Mouse (Mus musculus) E14TG2a.4 (cell line): Measurements from ENCODE around the gene Unc5c.

Experiments
- H3K27me3 ChIP-seq: 2 replicates; pipeline ENCODE4 v1.6.1; 2014; ENCODE audit warnings: low read length, control low read depth; ENCODE audit not compliant: insufficient read depth
- H3K36me3 ChIP-seq: 2 replicates; pipeline ENCODE4 v1.6.1; 2014; ENCODE audit warnings: low read length, control low read depth; ENCODE audit not compliant: insufficient read depth
- H3K4me1 ChIP-seq: replicated peaks from 2 replicates; pipeline ENCODE4 v1.6.1; 2014; ENCODE audit warnings: low read depth, low read length, control low read depth
- H3K4me3 ChIP-seq: replicated peaks from 2 replicates; pipeline ENCODE4 v1.5.1; 2014; ENCODE audit warnings: mild to moderate bottlenecking, low read length
- H3K9me3 ChIP-seq: 2 replicates; pipeline ENCODE4 v1.6.1; 2014; ENCODE audit warnings: low read length, control low read depth
- CTCF ChIP-seq: conservative IDR thresholded peaks from 2 replicates; pipeline ENCODE4 v1.5.1; 2014; ENCODE audit warnings: low read length
- NANOG ChIP-seq: IDR thresholded peaks from 2 replicates; pipeline ENCODE4 v1.6.1; 2014; ENCODE audit warnings: borderline replicate concordance, low read length, mixed read lengths
- POU5F1 ChIP-seq: IDR thresholded peaks from 2 replicates; pipeline ENCODE4 v1.6.1; 2014; ENCODE audit warnings: low read length, borderline replicate concordance

Gene Unc5c

DNA sequence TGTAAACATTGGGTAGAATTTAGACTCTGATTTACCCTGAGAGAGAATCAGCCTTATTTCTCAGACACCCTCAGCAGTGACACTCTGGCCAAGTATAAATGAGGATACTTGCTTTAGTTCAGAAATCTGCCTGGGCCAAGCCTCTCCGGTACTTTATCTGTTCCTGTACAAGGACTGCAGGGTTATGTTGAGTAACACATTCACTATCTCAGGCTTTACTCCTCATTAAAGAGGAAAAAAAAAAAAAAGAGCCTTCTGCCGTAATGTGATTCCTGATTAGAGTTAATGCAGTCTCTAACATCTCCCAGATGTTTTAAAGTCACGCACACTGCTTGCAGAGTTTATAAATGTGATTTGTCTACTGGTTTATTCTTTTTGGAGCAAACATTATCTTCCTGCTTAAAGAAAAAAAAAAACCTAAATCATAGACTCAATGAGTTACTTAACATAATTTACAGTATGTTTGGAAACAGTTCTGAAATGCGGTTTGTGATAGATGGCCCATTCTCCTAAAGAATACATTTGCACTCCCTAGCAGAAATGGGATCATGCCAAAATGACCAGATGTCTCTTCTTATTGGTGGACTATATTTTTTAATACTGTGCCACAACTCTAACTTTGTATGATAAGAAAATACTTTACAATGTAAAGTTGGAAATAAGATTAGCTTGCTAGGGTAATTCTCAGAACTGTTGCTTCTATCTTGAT lies 33.5 kb downstream of the Unc5c start:
- no peak overlapping the region for H3K4me3 ChIP-seq
- H3K27me3 ChIP-seq, result no peaks in the 10 kb centered on the region
- H3K9me3 ChIP-seq, result no peaks in the 10 kb centered on the region
- H3K4me1 ChIP-seq, result no peaks in the 10 kb centered on the region
- TF ChIP-seq CTCF, result no peak
- TF ChIP-seq POU5F1, result no peak
- TF ChIP-seq NANOG, result no peak
- H3K36me3 ChIP-seq, result no peaks in the 10 kb centered on the region

- no peaks in the 10 kb centered on the region for H3K9me3 ChIP-seq
- no peaks in the 10 kb centered on the region for H3K4me1 ChIP-seq
- no peaks in the 10 kb centered on the region for H3K36me3 ChIP-seq
- H3K4me3 ChIP-seq, result no peak overlapping the region
- H3K27me3 ChIP-seq, result no peaks in the 10 kb centered on the region
- TF ChIP-seq CTCF, result no peak
- no peak for TF ChIP-seq POU5F1
- no peak for TF ChIP-seq NANOG
These were observed 37.0 kb downstream of the Unc5c start for GRCm38 (mm10) chr3:141501845-141502505.

DNA sequence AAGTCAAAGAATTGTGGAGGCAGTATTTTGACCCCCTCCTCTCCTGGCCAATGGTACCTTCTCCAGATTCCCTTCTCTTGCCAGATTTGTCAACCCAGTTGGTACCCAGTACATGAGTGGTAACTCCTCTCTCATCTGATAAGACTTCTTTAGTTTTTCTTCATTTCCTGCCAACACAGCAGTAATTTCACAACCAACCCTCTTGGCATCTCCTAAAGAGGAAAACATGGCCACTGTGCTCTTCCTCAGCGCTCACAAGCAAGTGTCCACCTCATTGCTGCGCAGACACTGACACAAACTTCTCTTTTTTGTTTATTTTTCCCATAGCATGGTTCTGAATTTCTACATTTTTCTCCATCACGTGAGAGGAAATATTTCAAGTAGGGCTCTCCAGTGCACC lies 38.3 kb downstream of the Unc5c start:
- H3K27me3 ChIP-seq, result no peaks in the 10 kb centered on the region
- no peak overlapping the region for H3K4me3 ChIP-seq
- no peaks in the 10 kb centered on the region for H3K36me3 ChIP-seq
- H3K9me3 ChIP-seq, result no peaks in the 10 kb centered on the region
- H3K4me1 ChIP-seq, result no peaks in the 10 kb centered on the region
- TF ChIP-seq NANOG (no peak), CTCF (no peak), POU5F1 (no peak)

DNA sequence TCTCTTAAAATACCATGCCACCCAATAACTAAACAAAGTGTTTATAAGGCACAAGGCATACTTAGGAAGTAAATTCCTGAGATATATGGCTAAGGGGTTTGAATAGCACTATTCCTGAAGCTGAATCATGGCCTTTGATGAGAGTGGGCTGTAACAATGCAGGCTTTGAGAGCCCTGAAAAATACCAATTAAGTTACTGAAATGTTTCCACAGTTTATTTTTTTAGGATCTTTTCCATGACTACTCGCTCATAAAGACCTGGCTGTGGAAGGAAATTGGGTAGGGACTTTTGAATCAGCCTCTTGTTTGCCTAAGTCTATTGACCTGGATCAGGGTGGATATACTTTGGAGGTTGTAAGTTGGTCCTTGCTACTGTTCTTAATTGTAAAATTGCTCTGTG lies 44.8 kb downstream of the Unc5c start:
- no peak overlapping the region for H3K4me3 ChIP-seq
- H3K9me3 ChIP-seq, result no peaks in the 10 kb centered on the region
- TF ChIP-seq NANOG, result no peak
- no peaks in the 10 kb centered on the region for H3K4me1 ChIP-seq
- no peaks in the 10 kb centered on the region for H3K36me3 ChIP-seq
- no peaks in the 10 kb centered on the region for H3K27me3 ChIP-seq

DNA sequence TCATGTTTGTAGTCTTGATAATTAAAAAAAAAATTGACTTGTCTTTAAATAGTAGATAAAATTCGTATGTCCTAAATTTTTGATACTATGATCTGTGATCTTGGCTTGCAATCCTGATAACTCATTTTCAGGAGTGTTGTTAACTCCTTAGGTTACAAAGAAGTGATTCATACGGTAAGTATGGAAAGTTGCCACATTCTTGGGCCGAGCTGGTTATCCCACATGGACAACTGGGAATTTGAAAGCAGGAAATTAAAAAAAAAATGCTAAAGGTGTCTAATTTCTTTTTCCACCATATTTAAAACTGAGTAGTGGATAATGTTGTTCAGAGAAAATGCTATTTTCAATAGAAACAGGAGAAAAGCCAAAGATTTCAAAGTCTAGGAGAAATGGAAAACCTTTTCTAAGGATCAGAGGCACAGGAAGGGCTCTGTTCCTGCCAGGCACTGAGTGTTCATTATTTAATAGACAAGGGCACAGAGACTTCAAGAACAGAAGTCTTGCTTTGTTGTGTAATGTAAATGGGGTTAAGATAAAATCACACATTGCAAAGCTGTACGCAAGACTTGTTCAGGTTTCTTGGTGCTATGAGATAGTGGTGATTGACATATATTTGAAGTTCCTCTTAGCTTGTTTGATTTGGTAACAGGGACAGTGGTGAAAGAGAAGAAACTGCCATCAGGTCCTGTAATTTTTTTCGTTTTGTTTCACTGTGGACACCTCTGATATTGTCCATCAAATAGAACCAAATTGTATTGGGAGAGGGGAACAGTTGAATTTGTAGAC lies 46.4 kb downstream of the Unc5c start:
- no peaks in the 10 kb centered on the region for H3K27me3 ChIP-seq
- H3K4me1 ChIP-seq, result no peaks in the 10 kb centered on the region
- no peaks in the 10 kb centered on the region for H3K9me3 ChIP-seq
- H3K36me3 ChIP-seq, result no peaks in the 10 kb centered on the region
- TF ChIP-seq NANOG (no peak), POU5F1 (no peak), CTCF (no peak)
- H3K4me3 ChIP-seq, result no peak overlapping the region

GRCm38 (mm10) chr3:141528751-141529150 lies 63.7 kb downstream of the Unc5c start:
- no peaks in the 10 kb centered on the region for H3K27me3 ChIP-seq
- H3K9me3 ChIP-seq, result no peaks in the 10 kb centered on the region
- no peak overlapping the region for H3K4me3 ChIP-seq
- H3K36me3 ChIP-seq, result no peaks in the 10 kb centered on the region
- no peaks in the 10 kb centered on the region for H3K4me1 ChIP-seq
- TF ChIP-seq POU5F1, result no peak
- TF ChIP-seq CTCF, result no peak
- TF ChIP-seq NANOG, result no peak

DNA sequence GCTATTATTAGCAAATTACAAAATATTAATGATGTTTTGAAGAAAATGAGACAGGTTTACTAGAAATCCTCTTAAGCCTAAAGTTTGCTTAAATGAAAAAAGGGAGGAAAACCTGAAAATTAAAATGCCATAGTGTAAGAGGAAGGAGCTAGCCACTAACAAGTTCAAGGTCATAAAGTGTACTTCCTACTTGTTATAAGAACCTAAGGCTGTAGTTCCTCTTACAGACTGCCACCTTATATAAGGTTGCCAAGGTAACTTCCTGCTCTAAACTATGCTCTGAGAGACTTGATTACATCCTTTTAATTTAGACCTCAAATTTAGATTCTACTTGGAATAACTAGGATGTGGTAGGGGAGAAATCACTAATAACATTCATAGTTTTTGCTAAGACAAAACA lies 64.6 kb downstream of the Unc5c start:
- Histone ChIP-seq H3K27me3 (no peaks in the 10 kb centered on the region), H3K36me3 (no peaks in the 10 kb centered on the region), H3K9me3 (no peaks in the 10 kb centered on the region), H3K4me3 (no peak overlapping the region), H3K4me1 (no peaks in the 10 kb centered on the region)
- TF ChIP-seq CTCF (no peak), POU5F1 (no peak), NANOG (no peak)

- H3K9me3 ChIP-seq, result no peaks in the 10 kb centered on the region
- H3K36me3 ChIP-seq, result no peaks in the 10 kb centered on the region
- H3K4me1 ChIP-seq, result no peaks in the 10 kb centered on the region
- no peaks in the 10 kb centered on the region for H3K27me3 ChIP-seq
- no peak overlapping the region for H3K4me3 ChIP-seq
- TF ChIP-seq NANOG, result no peak
- TF ChIP-seq CTCF, result no peak
- TF ChIP-seq POU5F1, result no peak
These were observed 68.8 kb downstream of the Unc5c start for GRCm38 (mm10) chr3:141533861-141534260.
